Mouse (Mus musculus): ENCODE measurements around the gene Med4.

Med4 gene

DNA sequence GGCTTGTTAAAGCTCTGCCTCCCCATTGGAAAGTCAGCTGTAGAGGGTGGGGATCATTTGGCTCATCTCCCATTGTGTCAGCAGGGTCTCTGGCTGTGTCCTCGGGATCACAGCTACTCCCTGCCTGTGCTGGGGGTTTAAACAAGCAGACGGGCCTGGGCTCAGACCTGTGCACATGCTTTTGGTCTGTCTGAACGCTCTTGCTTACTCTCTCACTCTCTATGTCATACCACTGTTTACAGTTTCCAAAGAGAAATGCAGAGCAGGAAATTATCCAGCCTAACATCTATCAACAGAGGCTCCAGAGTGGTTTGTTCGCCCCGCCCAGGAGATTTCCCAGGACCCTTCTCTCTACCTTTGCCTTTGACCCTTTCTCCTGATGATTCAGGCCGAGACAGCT, 8.1 kb upstream of the Med4 start:
- 71% methylated on average over 6 of the region's 6 CpGs for WGBS

- 34% methylated on average over 7 of the region's 7 CpGs for WGBS
Observed at GRCm38 (mm10) chr14:73502591-73503184, 7.1 kb upstream of the Med4 start.

DNA sequence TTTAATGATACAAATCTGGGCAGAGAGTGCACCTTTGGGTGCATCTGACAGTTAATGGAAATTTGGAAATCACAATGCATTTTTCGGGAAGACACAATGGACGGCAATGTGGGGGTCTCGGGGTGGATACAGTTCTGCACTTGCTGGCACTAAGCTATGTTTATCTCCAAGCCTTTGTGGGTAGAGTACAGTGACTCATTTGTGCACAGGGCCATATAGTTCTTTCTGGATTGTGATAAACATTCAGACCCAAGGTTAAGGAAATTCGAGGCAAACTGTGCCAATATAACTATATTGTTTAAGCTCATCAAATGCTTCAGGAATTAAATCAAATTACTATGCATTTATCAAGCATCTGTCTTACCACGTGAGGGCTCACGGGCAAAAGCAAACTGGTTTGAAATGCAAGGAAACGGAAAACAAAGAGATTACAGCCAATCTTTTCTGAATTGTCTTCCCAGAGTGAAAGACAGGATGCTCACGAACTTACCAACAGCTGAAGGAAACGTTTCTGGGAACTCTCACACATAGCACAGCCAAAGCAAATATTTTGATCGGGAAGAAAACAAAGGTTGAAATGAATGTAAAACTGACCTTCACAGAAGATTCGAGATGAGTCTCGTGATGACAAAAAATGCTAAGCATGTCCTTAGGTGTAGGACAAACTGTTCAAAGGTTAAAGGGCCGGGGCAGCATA, 6.4 kb upstream of the Med4 start:
- 41% methylated on average over 13 of the region's 13 CpGs for WGBS

DNA sequence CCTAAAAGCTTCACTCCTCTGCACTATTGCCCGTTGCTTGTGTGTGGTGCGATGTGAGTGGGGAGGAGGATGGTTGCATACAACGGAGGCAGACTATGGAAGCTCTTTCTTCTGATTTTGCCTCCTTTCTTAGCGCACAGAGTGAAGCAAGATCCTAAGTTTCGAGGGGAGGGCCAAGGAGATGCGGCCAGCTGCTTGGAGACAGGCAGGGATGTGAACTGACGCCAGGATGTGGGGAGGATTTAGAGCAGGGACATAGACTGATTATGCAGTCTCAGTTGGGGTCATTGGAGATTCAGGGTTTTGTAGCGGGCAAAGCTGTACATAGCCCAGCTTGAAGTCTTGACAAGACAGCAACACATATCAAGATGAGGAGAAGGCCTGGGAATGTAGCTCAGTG, 3.5 kb upstream of the Med4 start:
- WGBS: 79% methylated on average over 8 of the region's 8 CpGs

- 90% methylated on average over 15 of the region's 15 CpGs for WGBS
Observed at GRCm38 (mm10) chr14:73507200-73507599, 2.6 kb upstream of the Med4 start.

DNA sequence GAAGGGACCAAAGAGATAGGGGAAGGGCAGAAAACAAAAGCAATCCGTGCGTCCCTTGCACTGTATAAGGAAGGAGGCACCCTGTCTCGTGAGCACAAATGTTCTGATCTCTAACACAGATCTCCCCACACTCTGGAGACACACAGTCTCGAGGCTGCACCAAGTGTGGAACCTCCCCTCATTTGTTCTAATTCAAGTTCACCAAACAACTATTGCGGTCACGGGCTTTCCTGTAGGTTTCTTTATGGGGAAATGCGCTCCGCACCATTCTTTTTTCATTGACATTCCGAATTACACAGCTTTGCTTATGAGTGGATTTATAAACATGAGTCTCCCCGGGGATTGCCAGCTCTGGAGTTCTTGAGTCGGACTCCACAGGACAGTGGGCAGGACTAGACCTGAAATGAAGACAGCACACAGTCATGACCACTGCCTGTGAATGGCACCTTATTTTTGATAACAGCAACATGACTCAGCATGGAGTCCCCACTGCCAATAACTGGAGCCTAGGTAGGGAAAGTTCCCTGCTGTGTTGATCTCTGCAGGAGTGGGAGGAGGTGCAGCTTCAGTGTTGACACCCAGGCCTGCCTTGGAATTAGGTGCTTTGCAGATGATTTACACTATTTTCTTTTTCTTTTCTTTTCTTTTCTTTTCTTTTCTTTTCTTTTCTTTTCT, 2.0 kb upstream of the Med4 start:
- WGBS: 78% methylated on average over 11 of the region's 11 CpGs

GRCm38 (mm10) chr14:73508630-73509395, 1.0 kb upstream of the Med4 start:
- 91% methylated on average over 6 of the region's 6 CpGs for WGBS

- WGBS: 65% methylated on average over 3 of the region's 3 CpGs
Observed at GRCm38 (mm10) chr14:73524136-73524535, 14.3 kb downstream of the Med4 start.

GRCm38 (mm10) chr14:73524766-73525448, 15.1 kb downstream of the Med4 start, which contains the start of gene Sucla2:
TSS of gene Sucla2 (plus strand) at chr14:73525319.
- WGBS: under 1% methylated on average over 41 of the region's 41 CpGs

- WGBS: 88% methylated on average over 3 of the region's 3 CpGs
Observed at GRCm38 (mm10) chr14:73528661-73529060, 18.8 kb downstream of the Med4 start.

GRCm38 (mm10) chr14:73533755-73534465, 24.1 kb downstream of the Med4 start:
- 70% methylated on average over 6 of the region's 6 CpGs for WGBS

- WGBS: 84% methylated on average over 2 of the region's 2 CpGs
Observed at GRCm38 (mm10) chr14:73535641-73536040, 25.8 kb downstream of the Med4 start.

DNA sequence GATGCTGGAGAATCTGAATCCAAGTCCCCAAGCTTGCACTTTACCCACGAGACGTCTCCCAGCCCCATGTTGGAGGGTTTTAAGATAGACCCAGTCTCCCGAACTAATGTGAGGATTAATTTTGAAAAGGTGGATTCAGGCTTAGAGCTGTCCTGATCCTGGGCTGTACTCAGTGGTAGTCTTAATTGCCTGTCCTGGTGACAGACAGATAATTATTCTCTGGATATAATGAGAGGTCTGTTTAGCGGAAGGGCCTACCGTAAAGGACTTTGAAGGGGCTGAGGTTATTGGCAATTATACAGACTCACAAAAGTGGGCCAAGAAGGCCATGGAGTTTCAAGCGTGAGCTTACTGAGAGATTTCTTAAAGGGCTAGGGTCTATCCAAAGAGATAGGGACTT, 34.0 kb downstream of the Med4 start:
- 66% methylated on average over 6 of the region's 6 CpGs for WGBS

- WGBS: 62% methylated on average over 4 of the region's 4 CpGs
Observed at GRCm38 (mm10) chr14:73547034-73547433, 37.2 kb downstream of the Med4 start.

GRCm38 (mm10) chr14:73548051-73548450, 38.2 kb downstream of the Med4 start, which contains the start of gene Nudt15:
TSS of gene Nudt15 (minus strand) at chr14:73548242.
- 86% methylated on average over 3 of the region's 3 CpGs for WGBS

DNA sequence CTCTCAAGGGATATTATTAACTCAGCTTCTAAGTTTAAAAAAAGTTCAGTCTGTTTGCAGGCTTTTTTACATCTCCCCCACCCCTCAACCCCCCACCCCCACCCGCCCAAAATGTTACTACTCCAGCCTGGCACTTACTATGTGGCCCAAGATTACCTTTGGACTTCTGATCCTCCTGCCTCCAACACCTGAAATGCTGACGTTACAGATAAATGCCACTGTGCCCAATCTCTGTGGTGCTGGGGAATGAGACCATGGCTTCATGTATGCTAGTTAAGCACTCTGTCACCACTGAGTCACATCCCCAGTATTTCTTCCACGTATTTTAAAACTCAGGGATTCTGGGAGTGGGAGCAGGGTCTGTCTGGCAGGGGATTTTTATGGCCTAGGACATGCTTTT, 40.5 kb downstream of the Med4 start:
- WGBS: 64% methylated on average over 3 of the region's 3 CpGs

DNA sequence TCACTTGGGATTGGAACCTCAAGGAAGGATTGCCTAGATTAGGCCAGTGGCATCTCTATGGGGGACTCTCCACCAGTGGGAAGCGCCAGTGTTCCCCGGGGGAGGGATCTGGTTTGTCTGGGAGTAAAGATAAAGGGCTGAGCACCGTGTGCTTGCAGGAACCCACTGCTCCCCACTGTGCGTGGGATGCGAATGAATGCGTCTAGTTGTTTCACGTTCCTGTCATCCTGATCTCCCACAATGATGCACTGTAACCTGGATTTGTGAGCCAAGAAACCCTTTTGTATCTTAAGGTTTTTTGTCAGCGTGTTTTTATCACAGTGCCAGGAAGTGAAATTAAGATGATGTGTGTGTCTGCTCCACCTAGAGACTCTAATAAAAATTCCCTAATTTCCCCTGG, 40.9 kb downstream of the Med4 start:
- WGBS: 32% methylated on average over 8 of the region's 8 CpGs

DNA sequence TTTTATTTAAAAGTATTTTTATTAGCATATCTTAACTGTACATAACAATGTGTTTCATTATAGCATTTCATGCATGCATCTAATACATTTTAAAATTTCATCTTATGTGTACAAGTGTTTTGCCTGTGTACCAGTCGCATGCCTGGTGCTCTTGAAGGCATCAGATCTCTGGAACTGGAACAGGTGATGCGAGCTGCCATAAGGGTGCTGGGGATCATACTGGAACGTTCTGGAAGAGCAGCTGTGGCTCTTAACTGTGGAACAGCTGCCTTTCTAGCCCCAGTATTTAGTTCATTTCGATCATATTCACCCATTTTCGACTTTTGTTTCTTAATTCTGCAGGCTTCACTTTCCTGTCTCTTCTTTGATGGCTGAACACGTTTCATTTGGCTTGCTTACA, 41.3 kb downstream of the Med4 start:
- WGBS: 79% methylated on average over 6 of the region's 6 CpGs

- WGBS: 2% methylated on average over 61 of the region's 61 CpGs
Observed at GRCm38 (mm10) chr14:73552341-73553121, 42.7 kb downstream of the Med4 start.

GRCm38 (mm10) chr14:73553122-73553696, 43.4 kb downstream of the Med4 start:
- WGBS: 1% methylated on average over 10 of the region's 10 CpGs
